Mouse (Mus musculus): ENCODE measurements around the gene Hoxc5. TPM values are rescaled to one million over a fixed set of nuclear protein-coding genes. Genes with fewer than 3 reads are reported as not detected.

Gene Hoxc5
- total RNA-seq (2014; rRNA removed; ENCODE audit: low replicate concordance) (0.15 TPM in 1 of 2 replicates, not detected in the other), polyA plus RNA-seq (2015; fragmentation: Nextera tagmentation; extraction: Ambion mirVana) (not detected in 2 replicates)

- WGBS = 6% methylated on average over 12 of the region's 12 CpGs
Measured at GRCm38 (mm10) chr15:102967312-102967510, at the start of gene Hoxc5. Gene Hoxc5 (plus strand): TSS chr15:102967443.

GRCm38 (mm10) chr15:102917972-102918572, 49.2 kb upstream of the Hoxc5 start:
- no peaks in the 10 kb centered on the region for H3K4me1 ChIP-seq (ENCODE audit: control insufficient read depth, insufficient read depth)
- no peaks in the 10 kb centered on the region for H3K36me3 ChIP-seq (replicated peaks; ENCODE audit: control insufficient read depth, insufficient read depth, low read length)
- WGBS = 5% methylated on average over 20 of the region's 20 CpGs
- no peak overlapping the region for H3K9ac ChIP-seq (replicated peaks; ENCODE audit: low read depth, low read length)
- no peak overlapping the region for H3K27ac ChIP-seq (ENCODE audit: low read depth)
- peaks cover 99% of the 10 kb centered on the region for H3K27me3 ChIP-seq (ENCODE audit: control insufficient read depth, insufficient read depth, low read length)
- DNase-seq (ENCODE audit: low spot score) (no peak), ATAC-seq (ENCODE audit: insufficient read depth, low read depth) (no peak)
- no peak overlapping the region for H3K4me3 ChIP-seq (ENCODE audit: low read depth, low read length)
- H3K9me3 ChIP-seq (replicated peaks; ENCODE audit: control insufficient read depth, low read length) = no peaks in the 10 kb centered on the region
- no peak overlapping the region for H3K4me2 ChIP-seq (ENCODE audit: low read depth, low read length)
- no peak for TF ChIP-seq EP300 (IDR thresholded peaks at IDR 0.05; ENCODE audit: low read depth)
- TF ChIP-seq CTCF (IDR thresholded peaks at IDR 0.05; ENCODE audit: low read depth) = no peak

More at GRCm38 (mm10) chr15:102967312-102967510, at the start of gene Hoxc5:
- Histone ChIP-seq H3K4me2 (ENCODE audit: low read depth, low read length) (no peak within 1 kb of the TSS), H3K4me3 (ENCODE audit: low read depth, low read length) (peak within 1 kb of the TSS; percentile 9), H3K9ac (replicated peaks; ENCODE audit: low read depth, low read length) (no peak within 1 kb of the TSS), H3K36me3 (replicated peaks; ENCODE audit: control insufficient read depth, insufficient read depth, low read length) (no peaks in the 10 kb centered on the region), H3K27ac (ENCODE audit: low read depth) (no peak within 1 kb of the TSS), H3K9me3 (replicated peaks; ENCODE audit: control insufficient read depth, low read length) (no peaks in the 10 kb centered on the region), H3K4me1 (ENCODE audit: control insufficient read depth, insufficient read depth) (no peaks in the 10 kb centered on the region), H3K27me3 (ENCODE audit: control insufficient read depth, insufficient read depth, low read length) (peaks cover 100% of the 10 kb centered on the region)
- no peak for TF ChIP-seq EP300 (IDR thresholded peaks at IDR 0.05; ENCODE audit: low read depth)
- no peak for TF ChIP-seq CTCF (IDR thresholded peaks at IDR 0.05; ENCODE audit: low read depth)
- ATAC-seq (ENCODE audit: insufficient read depth, low read depth) (no peak), DNase-seq (ENCODE audit: low spot score) (no peak)

- DNase-seq (ENCODE audit: low spot score) (no peak), ATAC-seq (ENCODE audit: insufficient read depth, low read depth) (no peak)
- Histone ChIP-seq H3K4me1 (ENCODE audit: control insufficient read depth, insufficient read depth) (no peaks in the 10 kb centered on the region), H3K9me3 (replicated peaks; ENCODE audit: control insufficient read depth, low read length) (no peaks in the 10 kb centered on the region), H3K36me3 (replicated peaks; ENCODE audit: control insufficient read depth, insufficient read depth, low read length) (no peaks in the 10 kb centered on the region), H3K4me3 (ENCODE audit: low read depth, low read length) (no peak overlapping the region), H3K9ac (replicated peaks; ENCODE audit: low read depth, low read length) (no peak overlapping the region), H3K27ac (ENCODE audit: low read depth) (no peak overlapping the region), H3K4me2 (ENCODE audit: low read depth, low read length) (no peak overlapping the region), H3K27me3 (ENCODE audit: control insufficient read depth, insufficient read depth, low read length) (peaks cover 99% of the 10 kb centered on the region)
- TF ChIP-seq CTCF (IDR thresholded peaks at IDR 0.05; ENCODE audit: low read depth) = no peak
- TF ChIP-seq EP300 (IDR thresholded peaks at IDR 0.05; ENCODE audit: low read depth) = no peak
- WGBS = 5% methylated on average over 7 of the region's 7 CpGs
Measured at GRCm38 (mm10) chr15:102918611-102919265, 48.5 kb upstream of the Hoxc5 start.

- TF ChIP-seq CTCF (IDR thresholded peaks at IDR 0.05; ENCODE audit: low read depth) = no peak
- no peak for TF ChIP-seq EP300 (IDR thresholded peaks at IDR 0.05; ENCODE audit: low read depth)
- ATAC-seq (ENCODE audit: insufficient read depth, low read depth) (no peak), DNase-seq (ENCODE audit: low spot score) (no peak)
- 6% methylated on average over 12 of the region's 12 CpGs for WGBS
- no peak overlapping the region for H3K27ac ChIP-seq (ENCODE audit: low read depth)
- H3K9ac ChIP-seq (replicated peaks; ENCODE audit: low read depth, low read length) = no peak overlapping the region
- H3K4me1 ChIP-seq (ENCODE audit: control insufficient read depth, insufficient read depth) = no peaks in the 10 kb centered on the region
- no peak overlapping the region for H3K4me2 ChIP-seq (ENCODE audit: low read depth, low read length)
- no peak overlapping the region for H3K4me3 ChIP-seq (ENCODE audit: low read depth, low read length)
- H3K36me3 ChIP-seq (replicated peaks; ENCODE audit: control insufficient read depth, insufficient read depth, low read length) = no peaks in the 10 kb centered on the region
- H3K27me3 ChIP-seq (ENCODE audit: control insufficient read depth, insufficient read depth, low read length) = peaks cover 99% of the 10 kb centered on the region
- no peaks in the 10 kb centered on the region for H3K9me3 ChIP-seq (replicated peaks; ENCODE audit: control insufficient read depth, low read length)
Measured at GRCm38 (mm10) chr15:102919336-102920180, 47.7 kb upstream of the Hoxc5 start.

GRCm38 (mm10) chr15:102920619-102921018, 46.6 kb upstream of the Hoxc5 start:
- Histone ChIP-seq H3K36me3 (replicated peaks; ENCODE audit: control insufficient read depth, insufficient read depth, low read length) (no peaks in the 10 kb centered on the region), H3K9ac (replicated peaks; ENCODE audit: low read depth, low read length) (no peak overlapping the region), H3K27ac (ENCODE audit: low read depth) (no peak overlapping the region), H3K4me3 (ENCODE audit: low read depth, low read length) (peak overlapping the region; percentile 20; the same call in 1 of the 2 replicates), H3K4me2 (ENCODE audit: low read depth, low read length) (peak overlapping the region; percentile 22; the same call in 1 of the 2 replicates), H3K9me3 (replicated peaks; ENCODE audit: control insufficient read depth, low read length) (no peaks in the 10 kb centered on the region), H3K27me3 (ENCODE audit: control insufficient read depth, insufficient read depth, low read length) (peaks cover 99% of the 10 kb centered on the region), H3K4me1 (ENCODE audit: control insufficient read depth, insufficient read depth) (no peaks in the 10 kb centered on the region)
- ATAC-seq (ENCODE audit: insufficient read depth, low read depth) (no peak; the same call in 1 of the 2 replicates), DNase-seq (ENCODE audit: low spot score) (no peak)
- TF ChIP-seq CTCF (IDR thresholded peaks at IDR 0.05; ENCODE audit: low read depth) (no peak), EP300 (IDR thresholded peaks at IDR 0.05; ENCODE audit: low read depth) (no peak)
- 2% methylated on average over 19 of the region's 20 CpGs for WGBS

Measured in heart, postnatal 0 days (tissue).